Mouse (Mus musculus): ENCODE results near the gene Rasal2. TPM values are rescaled to one million over a fixed set of nuclear protein-coding genes. Genes with fewer than 3 reads are reported as not detected.

The Rasal2 gene
- polyA plus RNA-seq (2015; fragmentation: Nextera tagmentation; extraction: Ambion mirVana) = 31.0 and 33.7 TPM in 2 replicates

DNA sequence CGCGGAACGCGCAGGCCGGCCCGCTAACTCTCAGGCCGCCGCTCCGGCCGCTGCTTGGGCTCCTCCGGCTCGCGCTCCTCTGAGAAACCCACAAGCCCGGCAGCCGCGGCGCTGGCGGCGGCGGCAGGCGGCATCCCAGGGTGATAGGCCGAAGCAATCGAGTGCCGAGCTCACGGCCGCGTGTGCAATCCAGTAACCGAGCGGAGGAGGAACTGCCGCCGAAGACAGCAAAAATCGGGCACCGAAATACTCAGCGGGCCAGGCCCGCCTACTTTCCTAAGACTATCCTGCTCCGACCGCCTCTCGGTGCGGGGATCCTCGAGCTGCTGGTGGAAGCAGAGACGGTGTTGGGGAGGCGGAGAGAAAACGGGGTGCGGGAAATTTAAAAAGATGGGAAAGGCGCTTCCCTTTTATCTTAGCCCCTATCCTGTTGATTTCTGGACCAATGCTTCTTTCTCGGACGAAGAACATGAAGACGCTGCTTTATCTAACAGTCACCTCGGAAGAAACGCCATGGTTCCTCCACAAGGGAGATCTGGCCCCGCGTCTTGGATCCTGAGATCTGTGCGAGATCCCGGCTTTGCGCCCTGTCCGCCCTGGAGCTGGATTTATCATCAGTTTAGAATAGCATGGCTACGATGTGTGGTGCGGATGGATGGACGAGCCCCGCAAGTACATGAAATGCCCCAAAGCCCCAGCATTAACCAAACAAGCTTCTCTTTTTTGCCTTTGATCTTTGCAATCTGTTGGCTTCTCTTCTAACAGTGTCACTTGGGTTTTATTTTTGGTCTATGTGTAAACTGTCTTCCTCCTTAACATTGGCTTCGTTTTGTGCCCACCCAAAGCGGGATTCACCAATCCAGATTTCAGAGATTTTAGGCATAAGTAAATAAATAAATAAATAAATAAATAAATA, at the start of gene Rasal2:
TSS of gene Rasal2 (minus strand) at position 142 of the 916 bp plus-strand sequence.
- no peaks in the 10 kb centered on the region for H3K9me3 ChIP-seq (replicated peaks)
- H3K4me3 ChIP-seq = peak within 1 kb of the TSS; percentile 93
- ATAC-seq = peak; percentile 98
- peak within 1 kb of the TSS; percentile 80 for H3K9ac ChIP-seq
- peak within 1 kb of the TSS; percentile 81 for H3K4me2 ChIP-seq
- H3K27ac ChIP-seq = peak within 1 kb of the TSS; percentile 98
- 0 out of 2 replicates have a peak, but pooled peaks cover 3% of the 10 kb centered on the region for H3K36me3 ChIP-seq (ENCODE audit: poor library complexity, severe bottlenecking)
- WGBS = under 1% methylated on average over 61 of the region's 62 CpGs
- peaks cover 41% of the 10 kb centered on the region for H3K4me1 ChIP-seq
- no peaks in the 10 kb centered on the region for H3K27me3 ChIP-seq

DNA sequence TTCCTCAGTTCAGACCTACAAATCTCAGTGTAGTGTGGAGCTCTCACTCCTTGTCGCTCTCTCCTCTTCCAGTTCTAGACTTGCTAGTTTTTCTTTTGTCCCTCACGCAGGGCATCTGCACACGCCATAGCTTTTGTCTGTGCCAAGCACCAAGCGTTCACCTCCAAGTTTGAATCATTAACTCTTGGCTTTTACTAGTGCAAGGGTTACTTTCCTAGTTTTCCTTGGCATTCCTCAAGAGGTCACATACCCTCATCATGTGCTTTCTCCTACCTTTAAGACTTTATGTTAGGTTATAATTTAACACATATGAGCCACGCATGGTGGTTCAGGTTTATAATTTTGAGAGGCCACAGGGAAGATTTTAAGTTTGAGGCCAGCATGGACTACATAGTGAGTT, 48.9 kb upstream of the Rasal2 start:
- no peaks in the 10 kb centered on the region for H3K36me3 ChIP-seq (ENCODE audit: poor library complexity, severe bottlenecking)
- no peak overlapping the region for H3K4me2 ChIP-seq
- no peak for ATAC-seq
- no peaks in the 10 kb centered on the region for H3K9me3 ChIP-seq (replicated peaks)
- 95% methylated on average over 5 of the region's 5 CpGs for WGBS
- no peak overlapping the region for H3K9ac ChIP-seq
- H3K27me3 ChIP-seq = no peaks in the 10 kb centered on the region
- no peak overlapping the region for H3K27ac ChIP-seq
- H3K4me3 ChIP-seq = no peak overlapping the region
- H3K4me1 ChIP-seq = peaks cover 22% of the 10 kb centered on the region

GRCm38 (mm10) chr1:157459904-157460303, 47.5 kb upstream of the Rasal2 start:
- no peak overlapping the region for H3K9ac ChIP-seq
- WGBS = 94% methylated on average over 5 of the region's 5 CpGs
- no peaks in the 10 kb centered on the region for H3K27me3 ChIP-seq
- no peak overlapping the region for H3K27ac ChIP-seq
- H3K9me3 ChIP-seq (replicated peaks) = no peaks in the 10 kb centered on the region
- H3K4me2 ChIP-seq = no peak overlapping the region
- no peak for ATAC-seq
- H3K4me1 ChIP-seq = peaks cover 22% of the 10 kb centered on the region
- H3K4me3 ChIP-seq = no peak overlapping the region
- H3K36me3 ChIP-seq (ENCODE audit: poor library complexity, severe bottlenecking) = no peaks in the 10 kb centered on the region

DNA sequence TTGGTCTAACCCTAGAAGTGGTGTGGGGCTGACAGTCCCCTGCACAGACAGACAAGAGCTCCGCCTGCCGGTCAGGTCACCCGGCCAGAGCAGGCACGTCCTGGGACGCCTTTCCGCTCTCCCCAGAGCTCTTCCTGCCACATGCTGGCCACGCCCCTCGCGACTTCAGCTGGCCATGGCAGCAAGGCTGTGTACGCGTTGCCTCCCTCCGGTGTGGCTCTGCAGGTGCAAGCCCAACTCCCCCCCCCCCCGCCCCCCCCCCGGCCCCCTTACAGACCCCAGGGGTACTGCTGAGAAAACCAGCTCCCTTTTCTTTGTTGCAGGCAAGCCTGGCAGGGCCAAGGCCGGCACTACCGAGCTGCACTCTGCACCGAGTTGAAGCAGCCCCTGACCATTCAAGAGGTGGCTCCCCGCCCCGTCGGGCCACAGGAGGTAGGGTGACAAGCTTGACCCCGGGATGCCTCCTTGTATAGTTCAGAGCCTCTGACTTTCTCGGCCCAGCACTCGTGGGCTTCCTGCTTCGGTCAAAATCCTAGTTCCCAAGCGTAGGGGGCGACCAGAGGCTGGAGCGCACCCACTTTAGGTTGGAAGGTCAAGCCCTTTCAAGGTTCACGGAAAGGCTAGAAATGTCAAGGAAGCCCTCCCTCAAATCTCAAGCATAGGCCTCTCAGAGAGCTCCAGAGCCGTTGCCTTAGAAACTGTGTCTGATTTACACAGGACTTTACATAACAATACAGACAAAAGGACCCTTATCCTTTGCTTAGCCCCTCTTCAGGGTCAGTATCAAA, 46.2 kb upstream of the Rasal2 start, which contains the start of gene Cryzl2:
TSS of gene Cryzl2 (plus strand) at position 157 of the 788 bp plus-strand sequence.
- peak within 1 kb of the TSS; percentile 68 for H3K4me2 ChIP-seq
- no peaks in the 10 kb centered on the region for H3K27me3 ChIP-seq
- ATAC-seq = peak; percentile 86
- H3K27ac ChIP-seq = peak within 1 kb of the TSS; percentile 51; the same call in 1 of the 2 replicates
- H3K4me3 ChIP-seq = peak within 1 kb of the TSS; percentile 35
- no peaks in the 10 kb centered on the region for H3K36me3 ChIP-seq (ENCODE audit: poor library complexity, severe bottlenecking)
- peaks cover 23% of the 10 kb centered on the region for H3K4me1 ChIP-seq
- H3K9me3 ChIP-seq (replicated peaks) = no peaks in the 10 kb centered on the region
- WGBS = 2% methylated on average over 28 of the region's 29 CpGs
- peak within 1 kb of the TSS; percentile 58 for H3K9ac ChIP-seq

- Histone ChIP-seq H3K4me3 (no peak overlapping the region), H3K36me3 (ENCODE audit: poor library complexity, severe bottlenecking) (no peaks in the 10 kb centered on the region), H3K9ac (no peak overlapping the region), H3K27ac (no peak overlapping the region), H3K4me1 (peaks cover 31% of the 10 kb centered on the region), H3K4me2 (peak overlapping the region; percentile 68), H3K27me3 (no peaks in the 10 kb centered on the region), H3K9me3 (replicated peaks) (no peaks in the 10 kb centered on the region)
- no peak for ATAC-seq
- 32% methylated on average over 3 of the region's 3 CpGs for WGBS
Measured at GRCm38 (mm10) chr1:157457789-157458188, 45.4 kb upstream of the Rasal2 start.

- no peak overlapping the region for H3K27ac ChIP-seq
- no peak overlapping the region for H3K9ac ChIP-seq
- H3K27me3 ChIP-seq = peaks cover 5% of the 10 kb centered on the region
- WGBS = 78% methylated on average over 6 of the region's 6 CpGs
- no peaks in the 10 kb centered on the region for H3K9me3 ChIP-seq (replicated peaks)
- H3K4me3 ChIP-seq = no peak overlapping the region
- H3K4me2 ChIP-seq = no peak overlapping the region
- H3K4me1 ChIP-seq = peaks cover 45% of the 10 kb centered on the region
- H3K36me3 ChIP-seq (ENCODE audit: poor library complexity, severe bottlenecking) = no peaks in the 10 kb centered on the region
- no peak for ATAC-seq
Measured at GRCm38 (mm10) chr1:157454876-157455275, 42.5 kb upstream of the Rasal2 start.

- Histone ChIP-seq H3K4me3 (no peak overlapping the region), H3K27ac (peak overlapping the region; percentile 49), H3K27me3 (peaks cover 5% of the 10 kb centered on the region), H3K4me1 (peaks cover 48% of the 10 kb centered on the region), H3K9me3 (replicated peaks) (no peaks in the 10 kb centered on the region), H3K36me3 (ENCODE audit: poor library complexity, severe bottlenecking) (no peaks in the 10 kb centered on the region), H3K9ac (no peak overlapping the region), H3K4me2 (no peak overlapping the region)
- peak; percentile 88 for ATAC-seq
- WGBS = 15% methylated on average over 5 of the region's 5 CpGs
Measured at GRCm38 (mm10) chr1:157452759-157453549, 40.6 kb upstream of the Rasal2 start.

- H3K9me3 ChIP-seq (replicated peaks) = no peaks in the 10 kb centered on the region
- H3K4me2 ChIP-seq = no peak overlapping the region
- no peak for ATAC-seq
- H3K4me3 ChIP-seq = no peak overlapping the region
- no peak overlapping the region for H3K9ac ChIP-seq
- peak overlapping the region; percentile 49 for H3K27ac ChIP-seq
- peaks cover 5% of the 10 kb centered on the region for H3K27me3 ChIP-seq
- no peaks in the 10 kb centered on the region for H3K36me3 ChIP-seq (ENCODE audit: poor library complexity, severe bottlenecking)
- WGBS = 64% methylated on average over 3 of the region's 3 CpGs
- H3K4me1 ChIP-seq = peaks cover 50% of the 10 kb centered on the region
Measured at GRCm38 (mm10) chr1:157452284-157452683, 39.9 kb upstream of the Rasal2 start.

GRCm38 (mm10) chr1:157449981-157450636, 37.7 kb upstream of the Rasal2 start:
- Histone ChIP-seq H3K4me3 (peak overlapping the region; percentile 22; the same call in 1 of the 2 replicates), H3K27me3 (peaks cover 5% of the 10 kb centered on the region), H3K36me3 (ENCODE audit: poor library complexity, severe bottlenecking) (no peaks in the 10 kb centered on the region), H3K9ac (no peak overlapping the region), H3K9me3 (replicated peaks) (no peaks in the 10 kb centered on the region), H3K4me2 (peak overlapping the region; percentile 49), H3K4me1 (peaks cover 67% of the 10 kb centered on the region), H3K27ac (no peak overlapping the region)
- WGBS = 8% methylated on average over 21 of the region's 21 CpGs
- no peak for ATAC-seq

DNA sequence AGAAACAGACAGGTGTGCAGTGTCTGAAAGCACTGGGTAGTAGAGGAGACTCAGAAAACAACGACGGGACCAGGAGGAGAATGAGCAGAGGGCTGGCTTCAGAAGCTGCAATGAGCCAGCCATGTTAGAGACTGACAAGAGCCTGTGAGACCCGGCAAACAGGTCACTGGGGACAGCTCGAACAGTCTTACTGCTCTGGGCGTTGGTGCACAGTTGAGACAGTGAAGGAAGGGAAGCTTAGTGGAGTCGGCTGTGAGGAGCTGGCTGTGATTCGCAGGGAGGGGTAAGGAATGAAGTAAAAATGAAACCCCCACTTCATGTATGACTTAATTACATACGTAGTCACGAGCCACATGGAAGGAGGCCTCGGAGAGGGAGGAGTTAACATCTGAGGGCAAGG, 37.1 kb upstream of the Rasal2 start:
- H3K36me3 ChIP-seq (ENCODE audit: poor library complexity, severe bottlenecking) = no peaks in the 10 kb centered on the region
- H3K9ac ChIP-seq = no peak overlapping the region
- peaks cover 5% of the 10 kb centered on the region for H3K27me3 ChIP-seq
- no peak for ATAC-seq
- peaks cover 72% of the 10 kb centered on the region for H3K4me1 ChIP-seq
- WGBS = 5% methylated on average over 10 of the region's 10 CpGs
- H3K27ac ChIP-seq = no peak overlapping the region
- no peaks in the 10 kb centered on the region for H3K9me3 ChIP-seq (replicated peaks)
- peak overlapping the region; percentile 22; the same call in 1 of the 2 replicates for H3K4me3 ChIP-seq
- H3K4me2 ChIP-seq = peak overlapping the region; percentile 49

DNA sequence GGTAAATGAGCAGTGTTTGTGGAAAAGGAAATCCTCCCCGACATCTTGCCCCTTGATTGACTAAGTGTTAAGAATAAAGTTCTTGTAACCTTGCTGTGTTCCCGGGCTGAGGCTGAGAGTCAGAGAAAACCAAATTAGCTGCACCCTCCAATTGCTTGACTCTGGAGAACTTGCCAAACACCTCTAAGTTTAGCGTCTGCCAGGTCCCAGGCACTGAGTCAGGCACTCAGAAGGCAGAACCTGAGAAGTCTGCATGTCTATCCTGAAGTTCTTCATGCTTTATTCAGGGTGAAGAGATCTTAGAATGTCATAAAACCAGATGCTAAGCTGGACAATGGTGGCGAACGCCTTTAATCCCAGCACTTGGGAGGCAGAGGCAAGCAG, 36.4 kb upstream of the Rasal2 start:
- 53% methylated on average over 5 of the region's 5 CpGs for WGBS
- no peak for ATAC-seq
- Histone ChIP-seq H3K4me3 (no peak overlapping the region), H3K4me2 (0 out of 2 replicates have a peak overlapping the region, but pooled peaks have one; percentile 0), H3K4me1 (peaks cover 79% of the 10 kb centered on the region), H3K9ac (no peak overlapping the region), H3K9me3 (replicated peaks) (no peaks in the 10 kb centered on the region), H3K27me3 (peaks cover 5% of the 10 kb centered on the region), H3K27ac (no peak overlapping the region), H3K36me3 (ENCODE audit: poor library complexity, severe bottlenecking) (no peaks in the 10 kb centered on the region)
